Mouse (Mus musculus): ENCODE results near the gene Mcam.

GRCm38 (mm10) chr9:44130581-44131275 lies 3.5 kb upstream of the Mcam start:
- TF ChIP-seq CTCF (IDR thresholded peaks at IDR 0.05 in 2 of 3, conservative IDR thresholded peaks at IDR 0.05 in 1 of 3; ENCODE audit: control insufficient read depth in 1 of 3, insufficient read depth in 1 of 3, low read depth in 2 of 3, low read length in 3 of 3, poor library complexity in 1 of 3, severe bottlenecking in 1 of 3) (no peak), POLR2AphosphoS5 (IDR thresholded peaks at IDR 0.05; ENCODE audit: borderline replicate concordance, low read depth, low read length) (no peak), BHLHE40 (IDR thresholded peaks at IDR 0.05; ENCODE audit: borderline replicate concordance, low read depth, low read length) (no peak), MAFK (IDR thresholded peaks at IDR 0.05; ENCODE audit: borderline replicate concordance, low read depth, low read length) (no peak), GATA1 (IDR thresholded peaks at IDR 0.05; ENCODE audit: low read depth, low read length) (no peak), POLR2AphosphoS2 (IDR thresholded peaks at IDR 0.05; ENCODE audit: low read length) (no peak), EP300 (IDR thresholded peaks at IDR 0.05; ENCODE audit: low read depth in 1 of 2, low read length in 2 of 2) (no peak), CHD1 (IDR thresholded peaks at IDR 0.05; ENCODE audit: low read depth, low read length) (no peak), NELFE (IDR thresholded peaks at IDR 0.05; ENCODE audit: low read depth, low read length) (no peak), HCFC1 (IDR thresholded peaks at IDR 0.05; ENCODE audit: low read depth, low read length) (no peak), USF2 (IDR thresholded peaks at IDR 0.05; ENCODE audit: borderline replicate concordance in 1 of 2, insufficient read depth in 1 of 2, low read depth in 1 of 2, low read length in 2 of 2) (no peak)
